Mouse (Mus musculus): ENCODE measurements at regions not wholly inside any gene's neighbourhood (a gene's known extent, or its start where the extent isn't known, plus 50 kb on each side); places are given as distances from the start of the nearest gene placed in this dataset.

DNA sequence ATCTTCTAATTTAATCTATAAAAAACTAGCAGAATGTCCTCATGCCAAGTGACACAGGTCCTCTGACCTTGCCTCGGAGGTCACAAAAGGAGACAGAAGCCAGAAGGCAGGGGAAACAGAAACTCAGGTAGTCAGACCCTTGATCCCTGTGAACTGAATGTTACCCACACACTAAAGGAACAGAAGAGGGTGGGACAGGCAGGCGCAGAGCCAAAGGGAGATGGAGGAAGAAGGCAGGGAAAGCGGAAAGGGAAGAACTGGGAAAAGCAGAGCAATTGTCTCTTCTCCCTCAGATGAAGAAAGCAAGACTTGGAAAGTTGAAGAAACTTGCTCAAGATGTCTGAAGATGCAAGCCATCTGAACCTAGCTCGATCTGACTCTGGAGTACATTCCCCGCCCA, 62.7 kb upstream of the Gm15217 start:
- TF ChIP-seq POLR2A (IDR thresholded peaks at IDR 0.05; ENCODE audit: borderline replicate concordance, low read depth, low read length): no peak
- no peak for TF ChIP-seq CTCF (IDR thresholded peaks at IDR 0.05; ENCODE audit: low read depth, low read length)

Data from bone marrow macrophage, adult 2 months (primary cell).